Mouse (Mus musculus): ENCODE measurements around the gene Eepd1. TPM values are rescaled to one million over a fixed set of nuclear protein-coding genes. Genes with fewer than 3 reads are reported as not detected.

Gene Eepd1
- polyA plus RNA-seq, 1 experiment = 2.7 TPM

DNA sequence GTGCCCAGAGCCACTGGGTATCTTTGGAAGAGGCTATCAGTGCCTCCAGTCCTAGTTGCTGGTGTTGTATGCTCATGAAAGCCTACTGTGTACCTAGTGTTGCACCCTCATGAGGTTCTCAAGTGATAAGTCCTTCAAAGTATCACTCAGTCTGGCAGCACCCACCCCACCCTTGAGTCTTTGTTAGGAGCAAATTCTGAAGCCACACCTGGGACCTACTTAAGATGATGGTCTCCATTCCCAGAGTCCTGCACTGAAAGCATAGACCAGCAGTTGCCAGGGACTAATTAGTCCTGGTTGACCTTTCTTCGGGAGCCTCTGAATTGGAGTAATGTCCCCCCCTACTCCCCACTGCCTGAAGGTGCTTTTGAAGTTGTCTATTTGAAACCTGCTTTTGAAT is 45.2 kb downstream of the Eepd1 start:
- Histone ChIP-seq H3K36me3 (ENCODE audit: control insufficient read depth, insufficient read depth, low read length) (no peaks in the 10 kb centered on the region), H3K4me1 (ENCODE audit: control insufficient read depth, insufficient read depth, insufficient read length) (no peaks in the 10 kb centered on the region), H3K27ac (ENCODE audit: insufficient read depth, low read length) (no peak overlapping the region), H3K4me3 (ENCODE audit: extremely low read depth, insufficient read depth, insufficient read length) (no peak overlapping the region), H3K27me3 (ENCODE audit: control insufficient read depth, insufficient read depth, low read length) (no peaks in the 10 kb centered on the region)
- DNase-seq (ENCODE audit: low read depth in 1 of 2, low spot score in 2 of 2) = no peak
- 92% methylated on average over 1 of the region's 1 CpGs for WGBS
- TF ChIP-seq POLR2A (IDR thresholded peaks at IDR 0.05; ENCODE audit: low read depth, low read length) (no peak), CTCF (IDR thresholded peaks at IDR 0.05; ENCODE audit: extremely low read depth, insufficient read depth, insufficient read length, insufficient replicate concordance) (no peak)

GRCm38 (mm10) chr9:25526927-25527337 is 45.6 kb downstream of the Eepd1 start:
- Histone ChIP-seq H3K27me3 (ENCODE audit: control insufficient read depth, insufficient read depth, low read length) (no peaks in the 10 kb centered on the region), H3K36me3 (ENCODE audit: control insufficient read depth, insufficient read depth, low read length) (no peaks in the 10 kb centered on the region), H3K4me1 (ENCODE audit: control insufficient read depth, insufficient read depth, insufficient read length) (no peaks in the 10 kb centered on the region), H3K27ac (ENCODE audit: insufficient read depth, low read length) (no peak overlapping the region), H3K4me3 (ENCODE audit: extremely low read depth, insufficient read depth, insufficient read length) (no peak overlapping the region)
- TF ChIP-seq POLR2A (IDR thresholded peaks at IDR 0.05; ENCODE audit: low read depth, low read length) (no peak), CTCF (IDR thresholded peaks at IDR 0.05; ENCODE audit: extremely low read depth, insufficient read depth, insufficient read length, insufficient replicate concordance) (no peak)
- DNase-seq (ENCODE audit: low read depth in 1 of 2, low spot score in 2 of 2) = no peak

GRCm38 (mm10) chr9:25527359-25528038 is 46.2 kb downstream of the Eepd1 start:
- no peak for TF ChIP-seq POLR2A (IDR thresholded peaks at IDR 0.05; ENCODE audit: low read depth, low read length)
- TF ChIP-seq CTCF (IDR thresholded peaks at IDR 0.05; ENCODE audit: extremely low read depth, insufficient read depth, insufficient read length, insufficient replicate concordance) = no peak
- 93% methylated on average over 7 of the region's 7 CpGs for WGBS
- no peak overlapping the region for H3K4me3 ChIP-seq (ENCODE audit: extremely low read depth, insufficient read depth, insufficient read length)
- H3K27me3 ChIP-seq (ENCODE audit: control insufficient read depth, insufficient read depth, low read length) = no peaks in the 10 kb centered on the region
- no peak for DNase-seq (ENCODE audit: low read depth in 1 of 2, low spot score in 2 of 2)
- no peaks in the 10 kb centered on the region for H3K4me1 ChIP-seq (ENCODE audit: control insufficient read depth, insufficient read depth, insufficient read length)
- no peak overlapping the region for H3K27ac ChIP-seq (ENCODE audit: insufficient read depth, low read length)
- no peaks in the 10 kb centered on the region for H3K36me3 ChIP-seq (ENCODE audit: control insufficient read depth, insufficient read depth, low read length)

- no peak overlapping the region for H3K27ac ChIP-seq (ENCODE audit: insufficient read depth, low read length)
- no peak overlapping the region for H3K4me3 ChIP-seq (ENCODE audit: extremely low read depth, insufficient read depth, insufficient read length)
- no peak for DNase-seq (ENCODE audit: low read depth in 1 of 2, low spot score in 2 of 2)
- no peaks in the 10 kb centered on the region for H3K36me3 ChIP-seq (ENCODE audit: control insufficient read depth, insufficient read depth, low read length)
- no peaks in the 10 kb centered on the region for H3K27me3 ChIP-seq (ENCODE audit: control insufficient read depth, insufficient read depth, low read length)
- WGBS = 90% methylated on average over 1 of the region's 1 CpGs
- H3K4me1 ChIP-seq (ENCODE audit: control insufficient read depth, insufficient read depth, insufficient read length) = no peaks in the 10 kb centered on the region
- no peak for TF ChIP-seq POLR2A (IDR thresholded peaks at IDR 0.05; ENCODE audit: low read depth, low read length)
- TF ChIP-seq CTCF (IDR thresholded peaks at IDR 0.05; ENCODE audit: extremely low read depth, insufficient read depth, insufficient read length, insufficient replicate concordance) = no peak
These were observed 50.3 kb downstream of the Eepd1 start for GRCm38 (mm10) chr9:25531627-25532026.

- WGBS = 20% methylated on average over 3 of the region's 3 CpGs
- Histone ChIP-seq H3K36me3 (ENCODE audit: control insufficient read depth, insufficient read depth, low read length) (no peaks in the 10 kb centered on the region), H3K27ac (ENCODE audit: insufficient read depth, low read length) (no peak overlapping the region), H3K4me1 (ENCODE audit: control insufficient read depth, insufficient read depth, insufficient read length) (no peaks in the 10 kb centered on the region), H3K27me3 (ENCODE audit: control insufficient read depth, insufficient read depth, low read length) (no peaks in the 10 kb centered on the region), H3K4me3 (ENCODE audit: extremely low read depth, insufficient read depth, insufficient read length) (no peak overlapping the region)
- no peak for DNase-seq (ENCODE audit: low read depth in 1 of 2, low spot score in 2 of 2)
- TF ChIP-seq CTCF (IDR thresholded peaks at IDR 0.05; ENCODE audit: extremely low read depth, insufficient read depth, insufficient read length, insufficient replicate concordance) (no peak), POLR2A (IDR thresholded peaks at IDR 0.05; ENCODE audit: low read depth, low read length) (no peak)
These were observed 50.8 kb downstream of the Eepd1 start for GRCm38 (mm10) chr9:25532105-25532504.

DNA sequence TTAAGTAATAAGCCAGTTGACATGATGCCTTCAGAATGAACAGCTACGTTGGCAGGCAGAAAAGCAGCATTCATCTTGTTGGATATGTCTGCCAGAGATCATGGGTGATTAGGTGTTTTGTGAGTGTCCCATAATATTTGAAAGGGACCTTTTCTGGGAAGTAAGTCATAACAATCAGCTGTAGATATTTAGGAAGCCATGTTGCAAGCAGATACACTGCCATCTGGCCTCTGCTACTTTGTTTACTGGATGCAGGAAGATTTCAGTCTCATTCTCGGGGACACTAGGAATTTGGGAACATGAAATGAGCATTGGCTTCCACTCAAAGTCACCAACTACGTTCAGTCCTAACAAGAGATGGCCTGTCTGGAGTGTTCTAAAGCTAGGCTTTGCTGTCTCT is 54.1 kb downstream of the Eepd1 start:
- H3K27ac ChIP-seq (ENCODE audit: insufficient read depth, low read length) = no peak overlapping the region
- TF ChIP-seq POLR2A (IDR thresholded peaks at IDR 0.05; ENCODE audit: low read depth, low read length) = no peak
- no peak for DNase-seq (ENCODE audit: low read depth in 1 of 2, low spot score in 2 of 2)
- peaks cover 3% of the 10 kb centered on the region; the same call in 1 of the 2 replicates for H3K4me1 ChIP-seq (ENCODE audit: control insufficient read depth, insufficient read depth, insufficient read length)
- H3K36me3 ChIP-seq (ENCODE audit: control insufficient read depth, insufficient read depth, low read length) = no peaks in the 10 kb centered on the region
- H3K4me3 ChIP-seq (ENCODE audit: extremely low read depth, insufficient read depth, insufficient read length) = no peak overlapping the region
- 85% methylated on average over 3 of the region's 3 CpGs for WGBS
- H3K27me3 ChIP-seq (ENCODE audit: control insufficient read depth, insufficient read depth, low read length) = no peaks in the 10 kb centered on the region

DNA sequence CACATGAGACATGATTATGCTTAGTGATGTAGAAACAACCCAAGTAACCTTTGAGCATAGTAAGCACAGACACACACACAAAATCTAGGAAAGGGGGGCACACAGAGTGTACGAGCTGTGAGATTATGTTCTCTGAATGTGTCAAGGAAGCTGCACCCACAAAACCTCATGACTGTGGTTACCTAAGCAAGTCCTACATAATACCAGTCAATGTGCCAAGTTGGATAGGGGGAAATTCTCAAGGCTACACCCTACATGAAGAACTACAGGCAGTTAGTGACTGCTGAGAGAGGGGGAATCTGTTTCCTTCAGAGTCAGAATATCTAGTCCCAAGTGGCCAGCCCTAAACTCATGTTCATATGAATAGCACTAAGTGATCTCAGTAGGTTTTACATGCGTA is 58.1 kb downstream of the Eepd1 start:
- no peak for DNase-seq (ENCODE audit: low read depth in 1 of 2, low spot score in 2 of 2)
- 78% methylated on average over 2 of the region's 2 CpGs for WGBS
- Histone ChIP-seq H3K27ac (ENCODE audit: insufficient read depth, low read length) (no peak overlapping the region), H3K36me3 (ENCODE audit: control insufficient read depth, insufficient read depth, low read length) (no peaks in the 10 kb centered on the region), H3K4me3 (ENCODE audit: extremely low read depth, insufficient read depth, insufficient read length) (no peak overlapping the region), H3K27me3 (ENCODE audit: control insufficient read depth, insufficient read depth, low read length) (no peaks in the 10 kb centered on the region), H3K4me1 (ENCODE audit: control insufficient read depth, insufficient read depth, insufficient read length) (peaks cover 3% of the 10 kb centered on the region; the same call in 1 of the 2 replicates)
- TF ChIP-seq CTCF (IDR thresholded peaks at IDR 0.05; ENCODE audit: extremely low read depth, insufficient read depth, insufficient read length, insufficient replicate concordance) (no peak), POLR2A (IDR thresholded peaks at IDR 0.05; ENCODE audit: low read depth, low read length) (no peak)

All from spleen, adult 2 months (tissue).